Mouse (Mus musculus) v-Abl transformed pro-B cells (cell line): ENCODE results near the gene Tmed3.

Experiments used
- in situ Hi-C, 2 experiments: fragments of 400-800 bp; cut with MboI; formaldehyde crosslinking; loops; one replicate each; pipeline ENCODE4 v1.15.1; 2025; ENCODE audit not compliant: unreplicated experiment in 2 of 2

Gene Tmed3

DNA sequence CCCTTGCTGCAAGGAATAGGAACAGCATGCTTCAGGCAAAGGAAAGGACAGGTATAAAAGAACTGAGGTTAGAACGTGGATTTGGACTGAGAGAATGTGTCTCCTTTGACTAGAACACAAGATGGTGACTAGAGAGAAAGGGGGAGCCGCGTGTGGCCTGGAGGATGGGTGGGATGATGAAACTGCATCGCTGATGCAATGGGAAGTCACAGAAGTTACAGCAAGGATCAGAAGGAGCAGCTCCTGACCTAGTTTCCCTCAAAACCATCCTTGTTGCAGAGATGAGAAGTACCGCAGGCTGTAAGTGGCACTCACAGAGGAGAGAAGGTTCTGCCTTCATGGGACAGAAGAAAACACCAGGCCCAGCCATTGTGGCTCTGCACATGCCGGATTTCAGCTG is 54.0 kb downstream of the Tmed3 start:
- in situ Hi-C loops: no loop called here
